Mouse (Mus musculus) brain, embryonic 14.5 days (tissue): ENCODE measurements around the gene Ttll10. TPM values are rescaled to one million over a fixed set of nuclear protein-coding genes. Genes with fewer than 3 reads are reported as not detected.

Experiments
- DNase-seq: peaks from one replicate; pipeline ENCODE4 v3.0.0-alpha.2; 2011; ENCODE audit warnings: low read depth
- CTCF ChIP-seq: fragments of 200-500 bp; IDR thresholded peaks from 2 replicates; pipeline ENCODE4 v1.5.1; 2012; ENCODE audit warnings: inconsistent platforms, mild to moderate bottlenecking, moderate library complexity, borderline replicate concordance; ENCODE audit not compliant: insufficient read depth, insufficient read length; ENCODE audit errors: extremely low read depth
- POLR2A ChIP-seq: fragments of 200-500 bp; IDR thresholded peaks from 2 replicates; pipeline ENCODE4 v1.6.1; 2012; ENCODE audit warnings: mild to moderate bottlenecking, inconsistent platforms, borderline replicate concordance; ENCODE audit not compliant: poor library complexity, insufficient read depth, insufficient read length, severe bottlenecking; ENCODE audit errors: extremely low read depth
- polyA plus RNA-seq: library from polyadenylated mRNA; depleted of rRNA; stranded (reverse); fragments of >200 nt; gene quantifications from 2 replicates; pipeline ENCODE4 v1.2.3, GENCODE M21; 2012; rRNA removed

Gene Ttll10
- 0.05 and 0.23 TPM in 2 replicates for polyA plus RNA-seq

GRCm38 (mm10) chr4:156059261-156059660 lies at the start of gene Ttll10:
TSS of gene Ttll10 (minus strand) at chr4:156059414.
- no peak for DNase-seq
- TF ChIP-seq CTCF = no peak
- TF ChIP-seq POLR2A = no peak

- no peak for TF ChIP-seq CTCF
- no peak for TF ChIP-seq POLR2A
- no peak for DNase-seq
Observed at GRCm38 (mm10) chr4:156103342-156103741, 44.1 kb upstream of the Ttll10 start.

DNA sequence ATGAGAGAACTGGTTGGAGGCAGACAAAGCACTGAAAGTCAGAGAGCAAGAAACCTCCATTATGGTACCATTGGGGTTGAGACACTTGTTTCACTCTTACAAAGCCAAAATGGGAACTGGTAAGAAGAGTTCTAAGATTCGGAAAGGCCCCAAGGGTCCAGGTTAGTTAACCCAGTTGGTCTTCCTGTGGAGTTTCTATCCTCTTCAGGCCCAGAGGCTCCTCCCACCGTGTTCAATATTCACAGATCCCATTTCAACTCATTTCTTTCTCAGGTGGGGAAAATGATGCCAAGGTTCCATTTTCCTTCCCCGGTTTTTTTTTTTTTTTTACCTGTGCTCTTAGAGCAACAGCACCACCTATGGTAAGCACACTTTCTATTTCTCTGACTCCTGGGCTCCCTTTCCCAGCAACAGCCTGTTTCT lies 42.3 kb upstream of the Ttll10 start:
- DNase-seq = no peak
- no peak for TF ChIP-seq CTCF
- no peak for TF ChIP-seq POLR2A

DNA sequence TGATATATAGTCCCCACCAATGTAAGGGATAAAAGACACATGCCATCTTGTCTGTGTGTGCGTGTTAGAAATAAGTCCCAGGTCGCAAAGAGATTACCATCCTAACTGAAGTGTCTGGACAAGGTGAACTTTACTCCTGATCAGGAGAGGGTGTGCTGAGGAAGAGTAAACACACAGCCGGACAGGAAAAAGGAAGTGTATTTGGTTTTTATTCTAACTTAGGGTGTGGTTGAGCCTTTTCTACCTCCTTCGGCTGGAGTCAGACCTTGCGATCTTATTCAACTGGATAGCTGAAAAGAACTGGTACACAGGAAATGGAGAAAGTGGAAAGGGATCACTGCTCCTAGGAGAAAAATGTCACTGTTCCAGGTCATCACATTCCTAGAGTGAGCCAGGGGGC lies 41.3 kb upstream of the Ttll10 start:
- DNase-seq = no peak
- no peak for TF ChIP-seq POLR2A
- no peak for TF ChIP-seq CTCF

DNA sequence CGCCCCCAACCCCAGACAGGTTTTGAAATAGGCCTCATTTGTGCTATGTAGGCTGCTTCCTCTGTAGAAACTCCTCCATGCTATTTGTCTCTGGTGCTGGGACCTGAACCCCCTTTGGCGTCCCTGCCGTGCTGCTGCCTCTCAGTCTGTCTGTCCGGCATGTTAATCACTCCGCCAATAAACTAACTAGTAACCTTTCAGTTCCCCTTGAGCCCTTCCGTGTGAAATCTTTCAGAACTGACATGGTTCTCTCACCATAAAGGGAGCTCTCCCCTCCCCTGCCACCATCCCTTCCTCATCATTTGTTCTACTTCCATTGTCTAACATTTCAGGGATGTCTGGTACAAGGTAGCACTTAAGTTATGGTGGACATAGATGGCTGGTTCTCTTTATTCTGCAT lies 40.2 kb upstream of the Ttll10 start:
- TF ChIP-seq CTCF = no peak
- TF ChIP-seq POLR2A = no peak

GRCm38 (mm10) chr4:156097770-156098366 lies 38.7 kb upstream of the Ttll10 start:
- DNase-seq = peak; percentile 2
- TF ChIP-seq POLR2A = no peak
- TF ChIP-seq CTCF = no peak

More for the DNA sequence above, 40.2 kb upstream of the Ttll10 start:
- no peak for DNase-seq

DNA sequence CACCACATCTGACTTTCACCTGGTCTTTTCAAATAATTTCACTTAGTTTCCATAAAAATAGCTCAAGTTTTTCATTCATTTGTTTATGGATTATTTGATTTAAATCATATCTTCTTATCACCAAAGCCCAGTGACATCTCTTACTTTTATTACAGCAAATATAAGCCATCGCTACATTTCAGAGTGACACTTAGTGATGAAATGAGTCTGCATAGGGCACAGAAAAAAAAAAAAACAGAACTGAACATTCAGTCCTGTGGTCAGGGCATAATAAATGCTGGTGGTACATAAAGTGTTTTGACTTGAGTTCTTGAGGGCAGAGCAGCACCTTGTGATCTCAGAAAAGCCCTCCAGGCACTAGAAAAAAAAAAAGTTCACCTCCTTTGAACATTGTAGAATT lies 37.0 kb upstream of the Ttll10 start:
- TF ChIP-seq CTCF (no peak), POLR2A (no peak)
- DNase-seq = no peak

- DNase-seq = no peak
- no peak for TF ChIP-seq POLR2A
Observed at GRCm38 (mm10) chr4:156093758-156094157, 34.5 kb upstream of the Ttll10 start.

DNA sequence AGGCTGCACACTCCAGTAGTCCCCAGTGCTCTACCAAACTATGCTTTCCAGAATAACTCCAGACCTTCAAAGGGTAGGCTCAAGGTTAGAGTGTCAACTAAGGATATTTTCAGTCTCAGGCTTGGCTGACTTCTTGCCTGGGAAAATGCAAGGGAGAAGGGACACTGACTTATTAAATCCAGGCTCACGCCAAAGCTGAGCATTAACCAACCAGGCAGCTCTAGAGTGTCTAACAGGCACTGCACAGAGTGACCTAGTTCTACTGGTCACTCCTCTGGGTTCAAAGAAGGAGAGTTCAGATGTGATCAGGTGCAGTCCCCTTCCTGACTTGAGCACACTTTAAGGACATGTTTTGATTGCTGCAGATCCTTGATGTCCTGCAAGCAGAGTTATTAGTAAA lies 33.6 kb upstream of the Ttll10 start:
- TF ChIP-seq CTCF (no peak), POLR2A (no peak)
- no peak for DNase-seq

- DNase-seq = no peak
- TF ChIP-seq CTCF = no peak
- TF ChIP-seq POLR2A = no peak
Observed at GRCm38 (mm10) chr4:156091236-156091635, 32.0 kb upstream of the Ttll10 start.

- TF ChIP-seq POLR2A = no peak
- DNase-seq = no peak
Observed at GRCm38 (mm10) chr4:156087398-156088087, 28.3 kb upstream of the Ttll10 start.

- TF ChIP-seq CTCF (no peak), POLR2A (no peak)
- DNase-seq = no peak
Observed at GRCm38 (mm10) chr4:156085256-156085655, 26.0 kb upstream of the Ttll10 start.
